Mouse (Mus musculus): Measurements from ENCODE around the gene Lhfpl2. TPM values are rescaled to one million over a fixed set of nuclear protein-coding genes. Genes with fewer than 3 reads are reported as not detected.

The Lhfpl2 gene
- polyA plus RNA-seq, 1 experiment from 2014 or later, result 81.0 TPM

DNA sequence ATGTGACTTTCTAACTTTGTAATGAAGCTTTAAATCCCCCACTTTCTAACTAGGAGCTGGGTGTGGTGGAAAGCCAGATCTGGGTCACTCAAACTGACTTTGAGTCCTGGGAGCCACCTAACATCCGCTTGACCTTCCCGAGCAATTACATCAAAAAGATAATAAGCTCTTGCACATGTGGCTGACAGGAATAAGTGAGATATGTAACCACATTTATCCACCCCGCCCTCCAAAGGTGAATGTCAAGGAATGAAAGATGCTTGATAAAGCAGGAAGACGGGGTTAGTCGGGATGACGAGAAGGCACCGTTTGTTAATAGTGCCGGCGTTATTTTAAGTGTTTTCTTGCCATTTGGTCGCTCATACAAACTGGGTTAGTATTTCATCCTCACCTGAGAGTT lies 41.5 kb downstream of the Lhfpl2 start:
- Histone ChIP-seq H3K27ac (ENCODE audit: low read depth, low read length) (no peak overlapping the region), H3K4me1 (ENCODE audit: control insufficient read depth, insufficient read depth, low read length) (peaks cover 46% of the 10 kb centered on the region), H3K4me2 (replicated peaks; ENCODE audit: low read depth, low read length) (no peak overlapping the region), H3K36me3 (ENCODE audit: control insufficient read depth, insufficient read depth, low read length) (peaks cover 11% of the 10 kb centered on the region; the same call in 1 of the 2 replicates), H3K9ac (ENCODE audit: low read depth, low read length) (no peak overlapping the region), H3K4me3 (ENCODE audit: low read length) (no peak overlapping the region), H3K9me3 (ENCODE audit: control insufficient read depth, low read length) (no peaks in the 10 kb centered on the region), H3K27me3 (ENCODE audit: control insufficient read depth, insufficient read depth, low read length) (no peaks in the 10 kb centered on the region)
- 73% methylated on average over 10 of the region's 10 CpGs for WGBS
- no peak for ATAC-seq (ENCODE audit: low FRiP score, low TSS enrichment)

DNA sequence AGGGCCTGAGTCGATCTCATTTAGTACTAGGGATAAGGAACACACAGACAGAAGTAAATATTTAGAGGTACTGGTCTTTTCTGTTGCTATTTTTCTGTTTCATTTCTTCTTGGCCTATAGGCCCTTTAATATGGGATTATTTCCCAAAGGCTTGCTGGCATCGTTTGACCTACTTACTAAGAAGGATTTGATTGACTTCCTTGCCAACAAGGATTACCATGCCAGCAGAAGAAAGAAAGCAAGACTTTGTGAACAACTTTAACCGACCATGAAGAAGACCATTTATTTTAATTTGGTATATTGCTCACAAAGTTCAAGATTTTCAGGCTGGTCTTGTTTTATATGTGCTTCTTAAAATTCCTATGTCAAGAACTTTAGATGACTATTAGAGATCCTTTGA lies 42.8 kb downstream of the Lhfpl2 start:
- H3K36me3 ChIP-seq (ENCODE audit: control insufficient read depth, insufficient read depth, low read length), result peaks cover 11% of the 10 kb centered on the region; the same call in 1 of the 2 replicates
- no peaks in the 10 kb centered on the region for H3K9me3 ChIP-seq (ENCODE audit: control insufficient read depth, low read length)
- H3K4me1 ChIP-seq (ENCODE audit: control insufficient read depth, insufficient read depth, low read length), result peaks cover 46% of the 10 kb centered on the region
- ATAC-seq (ENCODE audit: low FRiP score, low TSS enrichment), result no peak
- H3K4me2 ChIP-seq (replicated peaks; ENCODE audit: low read depth, low read length), result no peak overlapping the region
- no peak overlapping the region for H3K4me3 ChIP-seq (ENCODE audit: low read length)
- no peaks in the 10 kb centered on the region for H3K27me3 ChIP-seq (ENCODE audit: control insufficient read depth, insufficient read depth, low read length)
- 76% methylated on average over 3 of the region's 3 CpGs for WGBS
- H3K9ac ChIP-seq (ENCODE audit: low read depth, low read length), result no peak overlapping the region
- H3K27ac ChIP-seq (ENCODE audit: low read depth, low read length), result no peak overlapping the region

DNA sequence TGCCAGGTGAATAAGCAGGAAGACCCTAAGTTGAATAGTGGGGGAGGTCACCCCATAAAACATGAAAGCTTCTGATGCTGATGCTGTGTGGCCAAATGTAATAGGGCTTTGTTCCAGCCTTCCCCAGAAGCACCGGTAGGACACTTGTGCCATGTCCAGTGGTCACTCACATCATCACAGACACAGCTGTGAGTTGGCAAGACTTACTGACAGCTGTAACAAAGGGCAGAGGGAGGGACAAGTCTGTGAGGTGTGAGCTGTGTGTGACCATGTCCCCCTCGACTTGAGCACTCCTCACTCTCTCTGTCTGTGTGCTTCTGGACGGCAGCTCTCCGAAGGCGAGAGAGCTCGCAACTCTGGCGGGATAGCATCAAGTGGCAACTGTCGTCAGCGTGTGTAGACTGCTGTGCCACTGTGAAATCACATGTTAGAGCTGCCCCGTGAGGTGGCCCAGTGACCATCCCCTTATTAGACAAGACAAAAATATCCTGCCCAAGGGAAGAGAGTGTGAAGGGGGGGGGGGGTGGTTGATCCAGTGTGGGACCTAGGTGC lies 43.5 kb downstream of the Lhfpl2 start:
- no peak overlapping the region for H3K27ac ChIP-seq (ENCODE audit: low read depth, low read length)
- no peak overlapping the region for H3K9ac ChIP-seq (ENCODE audit: low read depth, low read length)
- H3K9me3 ChIP-seq (ENCODE audit: control insufficient read depth, low read length), result no peaks in the 10 kb centered on the region
- H3K27me3 ChIP-seq (ENCODE audit: control insufficient read depth, insufficient read depth, low read length), result no peaks in the 10 kb centered on the region
- no peak overlapping the region for H3K4me2 ChIP-seq (replicated peaks; ENCODE audit: low read depth, low read length)
- H3K4me1 ChIP-seq (ENCODE audit: control insufficient read depth, insufficient read depth, low read length), result peaks cover 50% of the 10 kb centered on the region
- 71% methylated on average over 10 of the region's 10 CpGs for WGBS
- no peak overlapping the region for H3K4me3 ChIP-seq (ENCODE audit: low read length)
- peaks cover 13% of the 10 kb centered on the region; the same call in 1 of the 2 replicates for H3K36me3 ChIP-seq (ENCODE audit: control insufficient read depth, insufficient read depth, low read length)
- 0 out of 2 replicates have a peak, but pooled peaks have one; percentile 38 for ATAC-seq (ENCODE audit: low FRiP score, low TSS enrichment)

DNA sequence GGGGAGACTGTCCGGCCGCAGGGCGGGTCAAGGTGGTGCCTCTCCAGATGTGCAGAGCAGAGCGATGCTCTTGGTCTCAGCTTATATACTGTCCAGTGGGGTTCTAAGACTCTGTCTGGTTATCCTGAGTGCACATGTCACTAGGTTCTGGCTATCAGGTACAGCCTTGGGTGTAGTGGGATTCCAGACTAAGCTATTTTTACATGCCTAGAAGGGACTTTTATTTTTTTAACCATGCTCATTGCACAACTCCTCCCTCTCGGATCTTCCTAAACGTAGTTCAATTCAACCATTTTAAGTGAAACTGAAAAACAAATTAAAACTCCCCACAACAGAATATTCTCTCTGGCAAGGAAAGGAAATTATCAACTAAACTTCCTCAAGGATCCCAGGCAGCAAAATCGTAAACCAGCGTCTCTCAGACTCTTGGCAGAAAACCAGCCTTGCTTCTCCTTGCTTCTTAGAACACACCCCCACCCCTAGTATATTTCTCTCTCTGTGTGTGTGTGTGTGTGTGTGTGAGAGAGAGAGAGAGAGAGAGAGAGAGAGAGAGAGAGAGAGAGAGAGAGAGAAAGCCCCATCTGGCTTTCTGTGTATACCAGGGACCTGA lies 47.4 kb downstream of the Lhfpl2 start:
- Histone ChIP-seq H3K4me2 (replicated peaks; ENCODE audit: low read depth, low read length) (no peak overlapping the region), H3K9ac (ENCODE audit: low read depth, low read length) (no peak overlapping the region), H3K27ac (ENCODE audit: low read depth, low read length) (no peak overlapping the region), H3K4me1 (ENCODE audit: control insufficient read depth, insufficient read depth, low read length) (peaks cover 19% of the 10 kb centered on the region), H3K36me3 (ENCODE audit: control insufficient read depth, insufficient read depth, low read length) (peaks cover 18% of the 10 kb centered on the region; the same call in 1 of the 2 replicates), H3K4me3 (ENCODE audit: low read length) (no peak overlapping the region), H3K9me3 (ENCODE audit: control insufficient read depth, low read length) (no peaks in the 10 kb centered on the region), H3K27me3 (ENCODE audit: control insufficient read depth, insufficient read depth, low read length) (no peaks in the 10 kb centered on the region)
- ATAC-seq (ENCODE audit: low FRiP score, low TSS enrichment), result no peak
- 69% methylated on average over 8 of the region's 8 CpGs for WGBS

DNA sequence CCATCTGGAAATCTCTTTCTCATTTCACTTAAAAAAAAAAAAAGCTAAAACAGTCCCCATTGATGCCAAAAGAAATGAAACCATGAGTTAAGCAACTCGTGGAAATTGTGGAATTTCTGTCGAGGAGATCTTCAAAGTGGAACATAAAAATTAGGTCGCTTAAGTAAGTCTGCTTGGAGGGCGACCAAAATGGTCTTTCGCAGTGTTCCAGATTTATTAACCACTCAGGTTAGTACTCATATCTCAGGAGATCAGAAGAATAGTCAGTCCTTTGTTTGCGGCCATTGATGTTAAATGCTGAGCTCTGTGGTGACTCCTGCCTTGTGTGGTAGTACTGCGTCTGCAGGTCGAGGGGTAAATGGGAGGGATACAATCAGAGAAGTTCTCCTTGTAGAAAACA lies 48.8 kb downstream of the Lhfpl2 start:
- 73% methylated on average over 8 of the region's 8 CpGs for WGBS
- peaks cover 18% of the 10 kb centered on the region; the same call in 1 of the 2 replicates for H3K36me3 ChIP-seq (ENCODE audit: control insufficient read depth, insufficient read depth, low read length)
- H3K27me3 ChIP-seq (ENCODE audit: control insufficient read depth, insufficient read depth, low read length), result no peaks in the 10 kb centered on the region
- no peaks in the 10 kb centered on the region for H3K9me3 ChIP-seq (ENCODE audit: control insufficient read depth, low read length)
- H3K4me1 ChIP-seq (ENCODE audit: control insufficient read depth, insufficient read depth, low read length), result peaks cover 13% of the 10 kb centered on the region; the same call in 1 of the 2 replicates
- no peak overlapping the region for H3K9ac ChIP-seq (ENCODE audit: low read depth, low read length)
- H3K27ac ChIP-seq (ENCODE audit: low read depth, low read length), result no peak overlapping the region
- no peak for ATAC-seq (ENCODE audit: low FRiP score, low TSS enrichment)
- H3K4me2 ChIP-seq (replicated peaks; ENCODE audit: low read depth, low read length), result no peak overlapping the region
- no peak overlapping the region for H3K4me3 ChIP-seq (ENCODE audit: low read length)

DNA sequence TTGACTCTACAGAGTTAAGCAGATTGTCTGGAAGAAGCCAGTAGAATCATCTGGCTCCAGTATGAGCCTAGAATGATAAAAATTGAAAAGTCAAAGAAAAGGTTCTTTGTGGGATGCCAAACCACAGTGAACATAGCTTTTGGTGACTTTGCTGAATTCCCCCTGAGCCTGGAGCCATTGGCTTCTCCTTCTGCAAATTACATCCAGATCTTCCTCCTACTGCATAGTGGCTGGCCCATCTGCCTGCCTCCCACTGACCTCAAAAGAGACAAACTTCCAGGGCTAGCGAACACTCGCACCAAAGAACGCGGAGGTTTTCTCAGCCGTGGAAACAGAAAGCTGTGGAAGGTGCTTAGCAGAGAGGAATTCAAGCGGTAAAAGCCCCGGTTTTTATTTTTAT lies 49.4 kb downstream of the Lhfpl2 start:
- Histone ChIP-seq H3K4me2 (replicated peaks; ENCODE audit: low read depth, low read length) (no peak overlapping the region), H3K27me3 (ENCODE audit: control insufficient read depth, insufficient read depth, low read length) (no peaks in the 10 kb centered on the region), H3K4me3 (ENCODE audit: low read length) (no peak overlapping the region), H3K27ac (ENCODE audit: low read depth, low read length) (no peak overlapping the region), H3K4me1 (ENCODE audit: control insufficient read depth, insufficient read depth, low read length) (peaks cover 10% of the 10 kb centered on the region; the same call in 1 of the 2 replicates), H3K9ac (ENCODE audit: low read depth, low read length) (no peak overlapping the region), H3K36me3 (ENCODE audit: control insufficient read depth, insufficient read depth, low read length) (peaks cover 18% of the 10 kb centered on the region; the same call in 1 of the 2 replicates), H3K9me3 (ENCODE audit: control insufficient read depth, low read length) (no peaks in the 10 kb centered on the region)
- WGBS, result 85% methylated on average over 7 of the region's 7 CpGs
- ATAC-seq (ENCODE audit: low FRiP score, low TSS enrichment), result no peak

DNA sequence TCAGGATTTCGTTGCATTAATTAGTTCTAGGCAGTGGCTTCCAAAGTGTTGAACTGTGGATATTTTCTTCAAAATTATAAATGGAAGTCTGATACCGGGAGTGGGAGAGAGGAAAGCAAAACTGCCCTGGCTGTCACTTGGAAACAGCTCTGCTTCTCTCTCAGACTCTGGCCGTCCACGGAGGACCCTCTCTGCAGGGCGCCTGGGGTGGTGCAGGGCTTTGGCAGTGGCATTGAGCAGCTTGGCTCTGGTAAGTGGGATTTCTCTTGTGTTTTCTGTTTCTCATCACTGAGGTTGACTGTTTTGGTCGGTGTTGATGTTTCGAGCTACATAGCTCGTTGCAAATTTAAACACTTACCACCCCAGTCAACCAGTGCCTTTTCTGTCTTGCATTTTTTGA lies 53.0 kb downstream of the Lhfpl2 start:
- Histone ChIP-seq H3K9me3 (ENCODE audit: control insufficient read depth, low read length) (no peaks in the 10 kb centered on the region), H3K36me3 (ENCODE audit: control insufficient read depth, insufficient read depth, low read length) (peaks cover 18% of the 10 kb centered on the region; the same call in 1 of the 2 replicates), H3K4me3 (ENCODE audit: low read length) (no peak overlapping the region), H3K27me3 (ENCODE audit: control insufficient read depth, insufficient read depth, low read length) (no peaks in the 10 kb centered on the region), H3K27ac (ENCODE audit: low read depth, low read length) (no peak overlapping the region), H3K4me1 (ENCODE audit: control insufficient read depth, insufficient read depth, low read length) (peaks cover 8% of the 10 kb centered on the region), H3K9ac (ENCODE audit: low read depth, low read length) (no peak overlapping the region), H3K4me2 (replicated peaks; ENCODE audit: low read depth, low read length) (no peak overlapping the region)
- WGBS, result 92% methylated on average over 8 of the region's 8 CpGs
- ATAC-seq (ENCODE audit: low FRiP score, low TSS enrichment), result no peak

DNA sequence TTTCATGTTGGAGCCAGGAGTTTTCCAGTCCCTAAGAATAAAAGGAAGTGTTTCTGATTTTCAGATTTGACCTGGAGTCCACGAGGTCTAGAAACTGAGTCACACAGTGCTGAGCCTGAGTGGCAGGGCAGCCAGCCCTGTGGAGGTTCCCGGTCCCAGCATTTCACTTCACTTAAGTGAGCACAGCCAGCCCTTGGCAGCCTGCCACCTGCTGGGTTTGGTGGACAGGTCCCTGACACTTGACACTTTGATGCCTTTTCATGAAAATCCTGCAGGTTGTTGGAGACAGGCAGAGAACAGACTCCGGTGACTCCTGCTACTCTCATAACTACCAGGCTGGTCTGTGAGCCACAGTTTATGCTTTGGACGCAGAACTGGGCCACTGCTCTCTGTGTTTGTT lies 57.9 kb downstream of the Lhfpl2 start:
- ATAC-seq (ENCODE audit: low FRiP score, low TSS enrichment), result no peak
- H3K27ac ChIP-seq (ENCODE audit: low read depth, low read length), result peak overlapping the region; percentile 85
- WGBS, result 26% methylated on average over 4 of the region's 4 CpGs

DNA sequence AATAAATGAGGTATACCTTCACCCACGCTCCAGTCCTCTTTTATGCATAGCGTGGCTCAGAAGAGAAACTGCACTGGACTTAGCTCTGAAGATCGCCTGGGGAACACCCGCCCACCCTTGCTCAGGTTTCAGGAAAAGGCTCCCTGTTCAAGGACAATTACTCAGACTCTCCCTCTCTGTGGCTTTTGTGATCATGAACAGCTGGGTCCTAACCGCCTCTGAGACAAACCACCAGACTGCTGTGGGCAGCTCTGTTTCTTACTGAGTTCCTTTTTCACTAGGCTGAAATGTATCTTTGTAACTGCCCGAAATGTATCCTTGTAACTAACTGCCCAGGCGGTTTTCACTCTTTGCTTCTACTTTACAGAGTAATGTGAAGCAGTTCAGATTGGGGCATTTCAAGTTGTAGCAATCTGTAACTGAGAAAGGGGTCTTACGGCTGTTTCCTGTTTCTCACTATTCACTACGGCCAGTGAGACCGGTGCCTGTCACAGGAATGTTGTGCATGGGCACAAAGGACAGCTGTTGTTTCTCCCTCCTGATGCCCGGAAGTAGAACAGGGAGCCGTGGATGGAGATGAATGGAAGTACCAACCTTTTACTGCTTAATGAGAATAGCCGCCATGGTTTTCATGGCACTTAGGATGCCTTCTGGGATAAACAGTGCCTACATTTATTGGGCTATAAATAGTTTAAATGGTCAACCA lies 59.3 kb downstream of the Lhfpl2 start:
- H3K36me3 ChIP-seq (ENCODE audit: control insufficient read depth, insufficient read depth, low read length), result peaks cover 10% of the 10 kb centered on the region; the same call in 1 of the 2 replicates
- H3K4me2 ChIP-seq (replicated peaks; ENCODE audit: low read depth, low read length), result peak overlapping the region; percentile 19
- H3K27ac ChIP-seq (ENCODE audit: low read depth, low read length), result peak overlapping the region; percentile 85
- peak overlapping the region; percentile 40; the same call in 1 of the 2 replicates for H3K9ac ChIP-seq (ENCODE audit: low read depth, low read length)
- H3K27me3 ChIP-seq (ENCODE audit: control insufficient read depth, insufficient read depth, low read length), result no peaks in the 10 kb centered on the region
- peaks cover 32% of the 10 kb centered on the region for H3K4me1 ChIP-seq (ENCODE audit: control insufficient read depth, insufficient read depth, low read length)
- H3K4me3 ChIP-seq (ENCODE audit: low read length), result no peak overlapping the region
- WGBS, result 12% methylated on average over 13 of the region's 13 CpGs
- peak; percentile 79 for ATAC-seq (ENCODE audit: low FRiP score, low TSS enrichment)
- H3K9me3 ChIP-seq (ENCODE audit: control insufficient read depth, low read length), result peaks cover 5% of the 10 kb centered on the region; the same call in 1 of the 2 replicates

More for the DNA sequence above, 57.9 kb downstream of the Lhfpl2 start:
- H3K4me3 ChIP-seq (ENCODE audit: low read length), result no peak overlapping the region
- peaks cover 7% of the 10 kb centered on the region; the same call in 1 of the 2 replicates for H3K36me3 ChIP-seq (ENCODE audit: control insufficient read depth, insufficient read depth, low read length)
- H3K9me3 ChIP-seq (ENCODE audit: control insufficient read depth, low read length), result peaks cover 4% of the 10 kb centered on the region; the same call in 1 of the 2 replicates
- no peaks in the 10 kb centered on the region for H3K27me3 ChIP-seq (ENCODE audit: control insufficient read depth, insufficient read depth, low read length)
- no peak overlapping the region; the same call in 1 of the 2 replicates for H3K9ac ChIP-seq (ENCODE audit: low read depth, low read length)
- H3K4me2 ChIP-seq (replicated peaks; ENCODE audit: low read depth, low read length), result no peak overlapping the region
- peaks cover 27% of the 10 kb centered on the region for H3K4me1 ChIP-seq (ENCODE audit: control insufficient read depth, insufficient read depth, low read length)
